Mouse (Mus musculus) kidney, adult 9 months (tissue): ENCODE measurements around the gene Lrba.

Experiments
- DNase-seq: peaks from one replicate; pipeline ENCODE4 v3.0.0; 2022

Lrba gene

GRCm38 (mm10) chr3:86561023-86561344, 336.5 kb downstream of the Lrba start:
- no peak for DNase-seq

DNA sequence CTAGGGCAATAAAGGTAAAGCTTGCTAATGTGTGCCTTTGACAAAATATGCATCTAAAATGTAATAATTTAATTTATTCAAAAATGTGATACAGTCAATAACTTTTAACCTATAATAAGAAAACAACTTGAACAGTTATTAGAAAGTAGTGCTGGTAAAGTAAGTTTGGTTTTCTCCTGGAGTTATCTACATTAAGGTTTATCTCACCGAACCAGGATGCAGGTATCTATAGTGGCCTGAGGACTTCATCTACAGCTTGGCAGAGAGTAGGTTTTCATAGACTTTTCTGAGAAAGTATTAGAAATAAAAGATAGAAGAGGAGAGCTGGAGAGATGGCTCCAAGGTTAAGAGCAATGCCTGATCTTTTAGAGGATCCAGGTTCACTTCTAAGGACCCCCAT, 336.9 kb downstream of the Lrba start:
- no peak for DNase-seq

DNA sequence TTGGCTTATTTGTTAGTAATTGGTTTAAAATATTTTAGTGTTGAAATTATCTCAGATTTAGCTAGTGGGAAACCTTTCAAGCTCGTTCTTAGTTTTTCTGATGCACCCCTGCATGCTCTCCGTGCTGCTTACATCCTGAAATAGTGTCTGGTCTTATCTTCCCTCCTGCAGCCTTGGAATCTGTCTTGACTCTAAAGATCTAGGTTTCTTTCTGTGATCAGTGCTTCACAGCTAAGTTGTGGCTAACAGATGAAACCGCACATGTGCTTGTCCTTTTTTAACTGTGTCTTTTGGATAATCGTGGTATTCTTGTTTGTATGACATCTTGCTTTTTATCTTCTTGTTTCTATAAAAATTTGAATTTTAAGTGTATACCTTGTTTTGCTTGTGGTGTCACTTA, 342.8 kb downstream of the Lrba start:
- no peak for DNase-seq

GRCm38 (mm10) chr3:86571518-86571917, 347.0 kb downstream of the Lrba start:
- no peak for DNase-seq

- no peak for DNase-seq
These were observed 348.2 kb downstream of the Lrba start for GRCm38 (mm10) chr3:86572519-86573244.

GRCm38 (mm10) chr3:86575312-86575711, 350.8 kb downstream of the Lrba start:
- DNase-seq, result no peak

GRCm38 (mm10) chr3:86602284-86602683, 377.8 kb downstream of the Lrba start:
- DNase-seq, result no peak

DNA sequence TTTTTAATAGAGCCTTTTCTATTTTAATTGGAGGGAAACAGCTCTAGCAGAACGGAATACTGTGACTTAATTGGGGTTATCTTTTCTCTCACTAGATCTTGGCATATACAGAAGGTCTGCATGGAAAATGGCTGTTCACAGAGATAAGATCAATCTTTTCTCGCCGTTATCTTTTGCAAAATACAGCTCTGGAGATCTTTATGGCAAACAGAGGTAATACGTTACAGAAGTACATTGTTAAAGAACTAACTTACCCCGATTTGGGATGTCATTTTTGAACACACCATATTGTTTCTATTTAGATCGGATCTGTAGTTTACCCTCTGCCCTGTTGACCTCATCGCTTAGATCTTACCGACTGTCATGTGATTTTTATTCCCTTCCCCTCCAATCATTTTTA, 381.3 kb downstream of the Lrba start:
- DNase-seq, result no peak

DNA sequence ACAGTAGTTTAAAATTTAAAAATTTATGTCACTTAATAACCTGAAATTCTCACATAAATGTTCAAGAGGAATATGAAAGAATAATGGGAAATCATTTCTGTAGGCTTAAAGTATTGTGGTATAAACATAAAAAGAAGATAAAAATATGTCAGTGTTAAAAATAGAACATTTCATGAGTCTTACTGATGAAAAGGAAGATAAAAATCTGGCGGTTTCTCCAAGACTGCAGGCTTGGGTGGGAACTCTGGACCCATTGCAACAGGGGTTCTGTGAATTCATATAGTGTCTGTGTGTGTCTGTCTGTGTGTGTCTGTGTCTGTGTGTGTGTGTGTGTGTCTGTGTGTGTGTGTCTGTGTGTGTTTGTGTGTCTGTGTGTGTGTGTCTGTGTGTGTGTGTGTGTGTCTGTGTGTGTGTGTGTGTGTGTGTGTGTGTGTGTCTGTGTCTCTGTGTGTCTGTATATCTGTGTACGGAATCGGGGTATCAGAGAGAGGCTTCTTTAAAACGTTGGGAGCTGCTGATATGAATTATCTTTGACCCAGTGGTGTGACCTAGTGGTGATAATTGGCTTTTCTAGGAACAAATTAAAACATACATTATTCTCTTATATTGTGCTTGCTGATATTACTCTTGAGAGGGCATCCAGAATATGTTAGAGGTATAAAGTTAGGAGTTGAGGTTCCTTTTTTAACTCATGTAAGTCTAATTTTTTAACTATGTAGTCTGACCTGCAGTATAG, 402.7 kb downstream of the Lrba start:
- DNase-seq, result no peak

- no peak for DNase-seq
These were observed 404.9 kb downstream of the Lrba start for GRCm38 (mm10) chr3:86629379-86629778.

DNA sequence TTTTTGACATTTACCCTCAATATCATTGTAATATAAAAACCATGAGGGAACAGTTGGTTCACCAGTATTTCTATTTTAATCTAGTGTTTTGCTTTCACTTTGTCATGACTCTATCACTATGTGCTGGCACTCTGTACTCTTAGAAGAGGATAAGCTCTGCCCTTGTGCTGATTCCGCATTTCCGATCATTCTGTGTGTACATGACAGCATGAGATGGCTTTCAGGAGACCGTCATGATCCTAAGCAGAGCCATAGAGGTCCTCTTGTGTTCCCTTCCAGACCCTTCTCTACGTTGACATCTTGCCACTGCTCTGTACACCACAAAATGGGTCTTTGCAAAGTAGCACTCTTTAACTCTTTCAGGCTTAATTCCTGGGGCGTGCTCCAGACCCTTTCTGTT, 411.0 kb downstream of the Lrba start:
- no peak for DNase-seq

DNA sequence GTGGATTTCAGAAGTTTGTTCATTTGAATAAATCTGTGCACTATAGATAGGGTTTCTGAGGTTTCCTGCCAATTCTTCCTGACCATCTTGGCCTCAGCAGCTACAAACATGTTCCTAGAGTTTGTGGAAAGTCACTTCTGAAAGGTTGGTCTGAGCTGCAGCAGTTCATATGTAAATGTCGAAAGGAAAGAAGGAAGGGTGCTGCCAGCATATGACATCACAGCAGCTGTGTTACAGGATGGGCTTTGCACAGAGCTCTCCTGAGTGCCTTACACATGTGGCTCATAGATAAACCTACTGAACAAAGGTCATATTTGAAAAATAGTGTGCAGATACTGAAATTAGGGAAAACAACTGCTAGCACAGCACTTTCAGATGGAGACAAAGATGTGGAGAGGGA, 411.5 kb downstream of the Lrba start:
- DNase-seq, result no peak

- no peak for DNase-seq
These were observed 414.3 kb downstream of the Lrba start for GRCm38 (mm10) chr3:86638552-86639348.

- DNase-seq, result no peak
These were observed 416.9 kb downstream of the Lrba start for GRCm38 (mm10) chr3:86641393-86641792.

GRCm38 (mm10) chr3:86641796-86642195, 417.3 kb downstream of the Lrba start:
- DNase-seq, result no peak

DNA sequence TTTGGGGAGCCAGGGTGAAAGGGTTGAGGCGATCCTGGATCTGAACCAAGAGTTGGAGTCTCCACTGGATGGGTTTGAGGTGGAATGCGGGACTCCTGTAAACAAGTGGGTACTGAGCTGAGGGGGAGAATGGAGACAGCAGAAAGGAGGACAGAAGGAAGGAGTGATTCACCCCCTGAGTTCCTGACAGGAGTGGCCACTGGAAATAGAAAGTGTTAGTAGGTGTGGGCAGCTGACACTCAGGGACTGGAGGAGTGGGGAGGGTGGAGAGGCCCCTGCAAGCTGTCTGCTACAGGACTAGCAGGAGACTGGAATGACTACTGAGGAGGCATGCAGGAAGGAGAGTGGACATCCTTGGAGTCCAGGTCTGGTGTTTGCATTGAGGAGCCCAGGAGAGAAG, 422.3 kb downstream of the Lrba start:
- DNase-seq, result no peak

DNA sequence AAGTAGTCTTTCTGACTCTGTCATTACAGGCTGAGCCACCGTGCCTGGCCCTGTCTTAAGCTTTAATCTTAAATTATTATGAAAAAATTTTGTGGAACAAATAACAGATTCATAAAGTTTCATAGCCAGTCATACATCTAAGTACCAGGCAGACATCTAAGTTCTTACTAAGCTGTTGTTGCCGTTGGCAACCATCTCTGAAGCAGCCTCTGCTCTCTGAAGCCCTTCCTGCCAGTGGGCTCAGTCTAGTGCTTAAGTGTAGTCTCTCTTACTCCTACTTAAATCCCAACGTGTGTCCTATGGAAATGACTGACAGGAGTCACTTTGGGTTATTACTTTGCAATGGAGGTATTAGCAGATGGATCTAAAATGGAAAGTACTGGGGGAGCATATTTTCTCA, 426.5 kb downstream of the Lrba start:
- DNase-seq, result no peak

DNA sequence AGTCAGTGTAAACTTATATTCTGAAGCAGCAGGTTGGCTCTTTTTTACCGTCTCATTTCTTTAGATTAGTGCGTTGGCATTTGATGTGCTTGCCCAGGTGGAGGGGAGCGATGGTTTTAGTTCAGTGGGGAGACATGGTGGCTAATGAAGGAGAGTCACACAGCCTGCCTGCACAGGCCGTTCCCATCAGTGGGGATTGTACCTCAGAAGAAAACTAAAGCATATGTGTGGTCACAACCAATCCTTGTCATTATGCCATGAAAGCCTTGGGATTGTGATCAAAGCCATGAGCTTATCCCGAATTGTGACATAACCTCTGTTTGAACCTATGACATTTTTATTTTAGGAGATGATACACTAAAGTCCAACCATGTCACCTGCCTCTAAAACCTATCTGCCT, 434.8 kb downstream of the Lrba start:
- DNase-seq, result no peak

- DNase-seq, result peak; percentile 6
These were observed 439.9 kb downstream of the Lrba start for GRCm38 (mm10) chr3:86664399-86664798.

- DNase-seq, result no peak
These were observed 443.7 kb downstream of the Lrba start for GRCm38 (mm10) chr3:86668146-86668545.

DNA sequence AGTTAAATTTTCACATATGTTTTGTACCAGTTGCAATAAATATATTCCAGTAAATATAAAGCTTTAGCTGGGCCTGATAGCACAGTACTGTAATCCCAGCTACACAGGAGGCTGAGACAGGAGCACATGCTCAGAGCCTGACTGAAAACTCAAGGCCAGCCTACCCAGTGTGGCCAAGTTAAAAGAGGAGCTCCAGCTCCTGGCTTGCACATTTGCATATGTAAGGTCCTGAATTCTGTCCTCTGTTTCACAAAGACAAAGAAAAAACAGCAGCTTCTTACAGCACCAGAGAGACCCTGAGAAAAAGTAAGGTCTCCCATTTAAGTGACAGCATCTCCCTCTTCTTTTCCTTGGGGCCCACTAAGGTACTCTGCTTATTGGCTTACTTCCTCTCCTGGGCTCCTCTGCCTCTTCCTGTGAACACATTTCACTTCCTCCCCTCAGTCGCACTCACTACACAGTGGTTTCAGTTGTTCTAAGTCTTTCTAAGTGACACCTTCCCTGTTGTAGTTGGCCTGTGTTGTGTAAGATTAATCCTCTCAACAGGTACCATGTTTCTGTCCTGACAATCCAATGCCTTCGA, 453.2 kb downstream of the Lrba start:
- DNase-seq, result no peak

DNA sequence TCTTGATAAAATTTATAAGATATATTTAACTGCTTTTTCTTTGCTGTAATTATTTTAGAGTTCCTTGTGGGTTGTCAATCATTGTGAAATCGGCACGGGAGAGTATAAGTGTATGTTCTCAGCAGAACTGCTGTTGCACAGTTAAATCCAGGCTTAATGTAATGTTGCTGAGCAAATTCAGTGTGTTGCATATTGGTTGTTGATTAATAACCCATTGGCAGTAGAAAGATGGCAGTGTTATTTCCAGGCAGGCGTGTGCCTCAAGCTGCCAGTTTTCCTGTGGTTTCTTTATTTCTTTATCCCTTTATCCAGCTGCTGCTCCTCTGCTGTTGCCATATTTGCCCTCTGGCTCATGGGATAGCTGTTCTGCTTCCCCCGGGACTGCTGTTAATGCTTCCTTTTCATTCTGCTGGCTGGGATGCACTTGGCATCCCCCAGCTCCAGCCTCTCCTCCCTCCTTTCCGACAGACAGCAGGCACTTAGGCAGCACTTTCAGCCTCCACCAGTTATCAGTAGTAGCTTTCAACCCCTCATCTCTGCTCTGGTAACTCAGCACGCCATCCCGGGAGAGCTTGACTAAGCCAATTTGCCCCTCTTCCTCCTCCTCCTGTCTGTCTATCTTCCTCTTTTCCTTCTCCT, 463.2 kb downstream of the Lrba start:
- DNase-seq, result no peak

- no peak for DNase-seq
These were observed 464.0 kb downstream of the Lrba start for GRCm38 (mm10) chr3:86688438-86688837.
